Mouse (Mus musculus): ENCODE measurements around the gene Rxylt1.

- no peak for TF ChIP-seq POLR2A (IDR thresholded peaks at IDR 0.05; ENCODE audit: borderline replicate concordance, control insufficient read depth, low read depth, low read length)
- TF ChIP-seq CTCF (IDR thresholded peaks at IDR 0.05; ENCODE audit: control insufficient read depth, insufficient read depth, low read length), result no peak
Observed at GRCm38 (mm10) chr10:122116636-122117035, 19.5 kb upstream of the Rxylt1 start.

Data from bone marrow, adult 2 months (tissue).